Comparison of ENCODE assay signal across 9 mouse cellular contexts in genomic region chr8:117260930-117261475, GRCm38 (mm10). TPM values are rescaled to one million over a fixed set of nuclear protein-coding genes. Genes with fewer than 3 reads are reported as not detected.
DNase-seq lines count a peak whose midpoint lies in the region; ATAC-seq lines count a peak whose summit lies in the region.
"Had no signal": no experiment of that assay in that cellular context is flagged by ENCODE, and none has a peak within 500 bp of the region (broad histone marks: within the 10 kb centered on the region; RNA-seq: fewer than 3 reads in every experiment).

No protein-coding gene starts in this region.

- H3K9me3 ChIP-seq in kidney, embryonic 15.5 days (replicated peaks), result no peaks in the 10 kb centered on the region
- no peaks in the 10 kb centered on the region for H3K9me3 ChIP-seq in hindbrain, embryonic 14.5 days (ENCODE audit: control insufficient read depth, low read length)
- H3K9me3 ChIP-seq in midbrain, embryonic 14.5 days (ENCODE audit: control insufficient read depth, low read length), result no peaks in the 10 kb centered on the region

- WGBS in kidney, embryonic 15.5 days, result 42% methylated on average over 14 of the region's 14 CpGs
- WGBS in hindbrain, embryonic 14.5 days, result 18% methylated on average over 14 of the region's 14 CpGs
- 21% methylated on average over 14 of the region's 14 CpGs for WGBS in midbrain, embryonic 14.5 days

- 0 out of 2 replicates have a peak overlapping the region, but pooled peaks have one; percentile 21 for H3K9ac ChIP-seq in kidney, embryonic 15.5 days
- H3K9ac ChIP-seq in hindbrain, embryonic 14.5 days, result peak overlapping the region; percentile 99
- peak overlapping the region; percentile 99 for H3K9ac ChIP-seq in midbrain, embryonic 14.5 days (replicated peaks; ENCODE audit: low read length)

- DNase-seq in kidney, postnatal 36 days, result no peak
- peak; percentile 50 for DNase-seq in embryo, embryonic 11 days
- DNase-seq in hindbrain, embryonic 14.5 days (ENCODE audit: low spot score), result peak; percentile 53
- peak; percentile 66 for DNase-seq in midbrain, embryonic 14.5 days
- no peak for DNase-seq in layer of hippocampus, adult 8-10 months (ENCODE audit: low spot score in 2 of 2)
- DNase-seq in urinary bladder, postnatal 25 days (ENCODE audit: low spot score), result no peak
- DNase-seq: cerebellum, adult 9-10 months had no signal

- H3K36me3 ChIP-seq in kidney, embryonic 15.5 days, result no peaks in the 10 kb centered on the region
- no peaks in the 10 kb centered on the region for H3K36me3 ChIP-seq in hindbrain, embryonic 14.5 days (replicated peaks; ENCODE audit: control insufficient read depth, insufficient read depth)
- no peaks in the 10 kb centered on the region for H3K36me3 ChIP-seq in midbrain, embryonic 14.5 days (ENCODE audit: control insufficient read depth, insufficient read depth, low read length)

- peak overlapping the region; percentile 79 for H3K4me2 ChIP-seq in kidney, embryonic 15.5 days
- peak overlapping the region; percentile 94 for H3K4me2 ChIP-seq in hindbrain, embryonic 14.5 days (replicated peaks)
- H3K4me2 ChIP-seq in midbrain, embryonic 14.5 days (ENCODE audit: low read length), result peak overlapping the region; percentile 96

- H3K27ac ChIP-seq in kidney, embryonic 15.5 days, result peak overlapping the region; percentile 88
- peak overlapping the region; percentile 95 for H3K27ac ChIP-seq in hindbrain, embryonic 14.5 days
- H3K27ac ChIP-seq in midbrain, embryonic 14.5 days (replicated peaks; ENCODE audit: low read depth, low read length), result peak overlapping the region; percentile 94

- H3K4me3 ChIP-seq in kidney, embryonic 15.5 days (replicated peaks), result peak overlapping the region; percentile 10; the same call in 1 of the 2 replicates
- peak overlapping the region; percentile 99 for H3K4me3 ChIP-seq in hindbrain, embryonic 14.5 days (replicated peaks; ENCODE audit: low read length)
- H3K4me3 ChIP-seq in midbrain, embryonic 14.5 days (replicated peaks; ENCODE audit: low read depth, low read length), result peak overlapping the region; percentile 96

- no peak for ATAC-seq in kidney, embryonic 15.5 days (replicated peaks; ENCODE audit: low FRiP score)
- no peak for ATAC-seq in hindbrain, embryonic 14.5 days (ENCODE audit: low FRiP score)
- no peak for ATAC-seq in midbrain, embryonic 14.5 days (ENCODE audit: low FRiP score, low TSS enrichment)
- ATAC-seq in cerebellum, adult (ENCODE audit: insufficient number of reproducible peaks, low FRiP score, low TSS enrichment), result no peak

- peaks cover 66% of the 10 kb centered on the region for H3K4me1 ChIP-seq in kidney, embryonic 15.5 days
- H3K4me1 ChIP-seq in hindbrain, embryonic 14.5 days (replicated peaks; ENCODE audit: control insufficient read depth, insufficient read depth, low read length), result peaks cover 48% of the 10 kb centered on the region
- peaks cover 37% of the 10 kb centered on the region for H3K4me1 ChIP-seq in midbrain, embryonic 14.5 days (ENCODE audit: control insufficient read depth, insufficient read depth, low read length)

- H3K27me3 ChIP-seq in kidney, embryonic 15.5 days, result no peaks in the 10 kb centered on the region
- H3K27me3 ChIP-seq in hindbrain, embryonic 14.5 days (ENCODE audit: control insufficient read depth, insufficient read depth, low read length), result no peaks in the 10 kb centered on the region
- H3K27me3 ChIP-seq in midbrain, embryonic 14.5 days (ENCODE audit: control insufficient read depth, insufficient read depth, low read length), result no peaks in the 10 kb centered on the region

RNA-seq across cellular contexts. Expression of gene Cmip, which starts 4.1 kb away (rescaled TPM):
- polyA plus RNA-seq in kidney, embryonic 15.5 days (2015; fragmentation: Nextera tagmentation; extraction: Ambion mirVana), result 20.5 and 21.8 TPM in 2 replicates
- polyA plus RNA-seq in hindbrain, embryonic 14.5 days (2014; fragmentation: Nextera tagmentation; extraction: Ambion mirVana), result 131 and 143 TPM in 2 replicates
- 106 and 128 TPM in 2 replicates for polyA plus RNA-seq in midbrain, embryonic 14.5 days (2014; fragmentation: Nextera tagmentation; extraction: Ambion mirVana)
- total RNA-seq in layer of hippocampus, adult 8-10 months (2022), result 100 to 1,000 TPM; 252 to 278 (median 268) TPM

Comparison
In these comparisons a context has a peak if more than half of its experiments do, and no peak if none do; other contexts are left out.
1. H3K4me3 ChIP-seq: peak in every context shown above with its lines; median percentile 99 in hindbrain, embryonic 14.5 days; 96 in midbrain, embryonic 14.5 days; 10 in kidney, embryonic 15.5 days.
2. H3K9ac ChIP-seq: peak in every context shown above with its lines; median percentile 99 in hindbrain, embryonic 14.5 days; 99 in midbrain, embryonic 14.5 days; 21 in kidney, embryonic 15.5 days.
3. DNase-seq: peak in embryo, embryonic 11 days (single experiment), hindbrain, embryonic 14.5 days (single experiment) and midbrain, embryonic 14.5 days (single experiment); none in kidney, postnatal 36 days (0 of 2), layer of hippocampus, adult 8-10 months (0 of 2) and urinary bladder, postnatal 25 days (single experiment).
4. Peak in every context shown above with its lines, with median percentiles within 50 percentile points of each other: H3K27ac ChIP-seq and H3K4me2 ChIP-seq.